Mouse (Mus musculus) myocyte (in vitro differentiated cells): ENCODE data around the gene Arsk. TPM values are rescaled to one million over a fixed set of nuclear protein-coding genes. Genes with fewer than 3 reads are reported as not detected.

ENCODE experiments used
- H3K27me3 ChIP-seq: one replicate; pipeline ENCODE4 v1.6.1; 2011; ENCODE audit not compliant: control insufficient read depth, insufficient read depth, insufficient read length
- H3K36me3 ChIP-seq: one replicate; pipeline ENCODE4 v1.6.1; 2011; ENCODE audit not compliant: control insufficient read depth, insufficient read depth
- H3K4me2 ChIP-seq: one replicate; pipeline ENCODE4 v1.6.1; 2011; ENCODE audit warnings: low read depth, control low read depth
- H3K4me3 ChIP-seq: one replicate; pipeline ENCODE4 v1.5.1; 2011; ENCODE audit warnings: mild to moderate bottlenecking, control low read depth, moderate library complexity
- H3K79me2 ChIP-seq: one replicate; pipeline ENCODE4 v1.6.1; 2011; ENCODE audit not compliant: control insufficient read depth, insufficient read depth
- H3ac ChIP-seq: one replicate; pipeline ENCODE4 v1.6.1; 2011; ENCODE audit not compliant: control insufficient read depth, insufficient read length
- CEBPB ChIP-seq: IDR thresholded peaks from 2 replicates; pipeline ENCODE4 v1.6.1; 2011; ENCODE audit warnings: mild to moderate bottlenecking, moderate library complexity; ENCODE audit not compliant: poor library complexity, insufficient read depth, severe bottlenecking
- E2F4 ChIP-seq: IDR thresholded peaks from one replicate; pipeline ENCODE4 v1.6.1; 2011; ENCODE audit warnings: mild to moderate bottlenecking, control low read depth, moderate library complexity; ENCODE audit not compliant: insufficient read depth
- MAX ChIP-seq: IDR thresholded peaks from one replicate; pipeline ENCODE4 v1.6.1; 2011; ENCODE audit warnings: low read depth, mild to moderate bottlenecking, control low read depth
- MYOD1 ChIP-seq, 3 experiments: IDR thresholded peaks; one replicate each; pipeline ENCODE4 v1.6.1; 2011; ENCODE audit warnings: control low read depth in 2 of 3, low read depth in 2 of 3, mild to moderate bottlenecking in 2 of 3, moderate library complexity in 1 of 3; ENCODE audit not compliant: insufficient read length in 2 of 3, control insufficient read depth in 1 of 3
- MYOG ChIP-seq, 3 experiments: IDR thresholded peaks; one replicate each; pipeline ENCODE4 v1.6.1; 2011; ENCODE audit warnings: control low read depth in 2 of 3, low read depth in 2 of 3, mild to moderate bottlenecking in 2 of 3; ENCODE audit not compliant: insufficient read length in 2 of 3, control insufficient read depth in 1 of 3, insufficient read depth in 1 of 3
- POLR2A ChIP-seq: IDR thresholded peaks from one replicate; pipeline ENCODE4 v1.6.1; 2011; ENCODE audit warnings: low read depth, mild to moderate bottlenecking, control low read depth, moderate library complexity; ENCODE audit not compliant: insufficient read length
- POLR2AphosphoS2 ChIP-seq: IDR thresholded peaks from one replicate; pipeline ENCODE4 v1.6.1; 2011; ENCODE audit warnings: low read depth, control low read depth; ENCODE audit not compliant: insufficient read length
- REST ChIP-seq: IDR thresholded peaks from one replicate; pipeline ENCODE4 v1.6.1; 2011; ENCODE audit warnings: mild to moderate bottlenecking, control low read depth, moderate library complexity; ENCODE audit not compliant: insufficient read depth, insufficient read length
- SRF ChIP-seq: IDR thresholded peaks from one replicate; pipeline ENCODE4 v1.6.1; 2011; ENCODE audit warnings: low read depth; ENCODE audit not compliant: control insufficient read depth, insufficient read length
- TCF12 ChIP-seq: IDR thresholded peaks from one replicate; pipeline ENCODE4 v1.6.1; 2011; ENCODE audit warnings: mild to moderate bottlenecking, control low read depth; ENCODE audit not compliant: poor library complexity, insufficient read depth, severe bottlenecking
- TCF3 ChIP-seq: IDR thresholded peaks from one replicate; pipeline ENCODE4 v1.6.1; 2011; ENCODE audit warnings: low read depth, control low read depth; ENCODE audit not compliant: insufficient read length
- USF1 ChIP-seq: IDR thresholded peaks from one replicate; pipeline ENCODE4 v1.6.1; 2011; ENCODE audit warnings: low read depth, mild to moderate bottlenecking, control low read depth, moderate library complexity
- polyA plus RNA-seq: library from polyadenylated mRNA; unstranded; fragments of >200 nt; fragmentation: generic; extraction: Trizol; gene quantifications from one replicate; pipeline ENCODE4 v1.2.1, GENCODE M21; 2012; ENCODE audit warnings: missing spikeins

Gene Arsk
- polyA plus RNA-seq, 1 experiment, result 2.4 TPM

GRCm38 (mm10) chr13:76128799-76129198, 30.3 kb upstream of the Arsk start:
- Histone ChIP-seq H3K36me3 (peaks cover 22% of the 10 kb centered on the region), H3K4me2 (no peak overlapping the region), H3K27me3 (no peaks in the 10 kb centered on the region), H3ac (no peak overlapping the region), H3K4me3 (no peak overlapping the region), H3K79me2 (no peaks in the 10 kb centered on the region)
- TF ChIP-seq USF1, result no peak
- TF ChIP-seq REST, result no peak
- no peak for TF ChIP-seq POLR2A
- TF ChIP-seq MYOG (IDR thresholded peaks at IDR 0.05; ENCODE audit: control insufficient read depth in 1 of 3, insufficient read depth in 1 of 3, insufficient read length in 2 of 3, low read depth in 2 of 3), result no peak
- TF ChIP-seq TCF12, result no peak
- no peak for TF ChIP-seq MAX

GRCm38 (mm10) chr13:76109069-76109824, 10.8 kb upstream of the Arsk start:
- Histone ChIP-seq H3K79me2 (no peaks in the 10 kb centered on the region), H3K27me3 (no peaks in the 10 kb centered on the region), H3K4me2 (no peak overlapping the region), H3K4me3 (no peak overlapping the region), H3K36me3 (peaks cover 27% of the 10 kb centered on the region), H3ac (no peak overlapping the region)
- TF ChIP-seq SRF, result no peak
- TF ChIP-seq CEBPB, result no peak
- TF ChIP-seq TCF12, result no peak
- TF ChIP-seq MYOD1 (IDR thresholded peaks at IDR 0.05; ENCODE audit: control insufficient read depth in 1 of 3, insufficient read length in 2 of 3, low read depth in 2 of 3), result no peak
- no peak for TF ChIP-seq TCF3
- TF ChIP-seq USF1, result no peak
- no peak for TF ChIP-seq POLR2A
- TF ChIP-seq E2F4, result no peak
- no peak for TF ChIP-seq POLR2AphosphoS2
- no peak for TF ChIP-seq MAX

- Histone ChIP-seq H3ac (no peak overlapping the region), H3K36me3 (peaks cover 6% of the 10 kb centered on the region), H3K4me2 (no peak overlapping the region), H3K4me3 (no peak overlapping the region), H3K79me2 (peaks cover 20% of the 10 kb centered on the region), H3K27me3 (no peaks in the 10 kb centered on the region)
- TF ChIP-seq CEBPB (peak; percentile 74), E2F4 (no peak)
These were observed 3.5 kb upstream of the Arsk start for GRCm38 (mm10) chr13:76101989-76102388.

GRCm38 (mm10) chr13:76098116-76098492, 356 bp downstream of the Arsk start:
- no peaks in the 10 kb centered on the region for H3K27me3 ChIP-seq
- no peaks in the 10 kb centered on the region for H3K36me3 ChIP-seq
- peak overlapping the region; percentile 88 for H3K4me2 ChIP-seq
- H3K79me2 ChIP-seq, result peaks cover 20% of the 10 kb centered on the region
- peak overlapping the region; percentile 56 for H3ac ChIP-seq
- no peak for TF ChIP-seq USF1
- no peak for TF ChIP-seq POLR2AphosphoS2
- TF ChIP-seq E2F4, result no peak
- TF ChIP-seq SRF, result no peak
- no peak for TF ChIP-seq CEBPB
- TF ChIP-seq TCF3, result no peak
- TF ChIP-seq POLR2A, result no peak
- TF ChIP-seq MYOD1 (IDR thresholded peaks at IDR 0.05; ENCODE audit: control insufficient read depth in 1 of 3, insufficient read length in 2 of 3, low read depth in 2 of 3), result no peak
- no peak for TF ChIP-seq TCF12
- TF ChIP-seq MAX, result no peak
- TF ChIP-seq REST, result no peak
- no peak for TF ChIP-seq MYOG (IDR thresholded peaks at IDR 0.05; ENCODE audit: control insufficient read depth in 1 of 3, insufficient read depth in 1 of 3, insufficient read length in 2 of 3, low read depth in 2 of 3)
- peak overlapping the region; percentile 73 for H3K4me3 ChIP-seq

GRCm38 (mm10) chr13:76074323-76074722, 24.1 kb downstream of the Arsk start:
- H3K79me2 ChIP-seq, result no peaks in the 10 kb centered on the region
- TF ChIP-seq MYOD1 (IDR thresholded peaks at IDR 0.05; ENCODE audit: control insufficient read depth in 1 of 3, insufficient read length in 2 of 3, low read depth in 2 of 3), result no peak
- TF ChIP-seq POLR2AphosphoS2, result no peak
- TF ChIP-seq REST, result no peak
- TF ChIP-seq USF1, result no peak
- no peak for TF ChIP-seq CEBPB
- no peak for TF ChIP-seq POLR2A
- no peak for TF ChIP-seq MYOG (IDR thresholded peaks at IDR 0.05; ENCODE audit: control insufficient read depth in 1 of 3, insufficient read depth in 1 of 3, insufficient read length in 2 of 3, low read depth in 2 of 3)
- TF ChIP-seq TCF12, result no peak
- no peak for TF ChIP-seq E2F4
- no peak overlapping the region for H3ac ChIP-seq
- H3K4me2 ChIP-seq, result no peak overlapping the region
- peaks cover 3% of the 10 kb centered on the region for H3K36me3 ChIP-seq
- no peaks in the 10 kb centered on the region for H3K27me3 ChIP-seq
- H3K4me3 ChIP-seq, result no peak overlapping the region
